Mouse (Mus musculus): ENCODE results near the gene Ly6g6f.

Gene Ly6g6f

GRCm38 (mm10) chr17:35031272-35031671 is 54.1 kb downstream of the Ly6g6f start:
- no peak for DNase-seq (ENCODE audit: low read depth, low spot score)
